8 mouse cellular contexts compared by ENCODE assay signal in genomic region chr17:35076507-35077176, GRCm38 (mm10). TPM values are rescaled to one million over a fixed set of nuclear protein-coding genes. Genes with fewer than 3 reads are reported as not detected.
DNase-seq lines count a peak whose midpoint lies in the region; ATAC-seq lines count a peak whose summit lies in the region.

Gene Ly6g6e, plus strand, starts transcription at chr17:35076902.

- DNase-seq in frontal cortex, adult 2 months (ENCODE audit: extremely low spot score in 1 of 2, low spot score in 1 of 2): no peak
- DNase-seq in neural tube, embryonic 11.5 days (ENCODE audit: low spot score): no peak
- no peak for DNase-seq in neural tube, embryonic 10.5 days (ENCODE audit: extremely low spot score, low spot score)
- no peak for DNase-seq in left cerebral cortex, postnatal 25 days (ENCODE audit: low spot score in 2 of 2)

- H3K27me3 ChIP-seq in neural tube, embryonic 11.5 days (ENCODE audit: control insufficient read depth, insufficient read depth, low read length): no peaks in the 10 kb centered on the region
- peaks cover 11% of the 10 kb centered on the region; the same call in 1 of the 2 replicates for H3K27me3 ChIP-seq in limb, embryonic 13.5 days
- no peaks in the 10 kb centered on the region for H3K27me3 ChIP-seq in stomach, embryonic 15.5 days (replicated peaks)

- H3K9ac ChIP-seq in neural tube, embryonic 11.5 days (ENCODE audit: low read length): peak within 1 kb of the TSS; percentile 57
- H3K9ac ChIP-seq in limb, embryonic 13.5 days: peak within 1 kb of the TSS; percentile 43; the same call in 1 of the 2 replicates
- no peak within 1 kb of the TSS for H3K9ac ChIP-seq in stomach, embryonic 15.5 days

- H3K4me3 ChIP-seq in neural tube, embryonic 11.5 days (ENCODE audit: low read depth, low read length): peak within 1 kb of the TSS; percentile 9
- no peak within 1 kb of the TSS for H3K4me3 ChIP-seq in limb, embryonic 13.5 days
- H3K4me3 ChIP-seq in stomach, embryonic 15.5 days (replicated peaks): peak within 1 kb of the TSS; percentile 32

- WGBS in neural tube, embryonic 11.5 days: 25% methylated on average over 10 of the region's 10 CpGs
- 19% methylated on average over 10 of the region's 10 CpGs for WGBS in limb, embryonic 13.5 days
- WGBS in stomach, embryonic 15.5 days: 30% methylated on average over 10 of the region's 10 CpGs

- ATAC-seq in frontal cortex, adult (ENCODE audit: low TSS enrichment): no peak
- ATAC-seq in neural tube, embryonic 11.5 days (ENCODE audit: insufficient read depth, low FRiP score, low TSS enrichment): no peak
- ATAC-seq in limb, embryonic 13.5 days (ENCODE audit: low FRiP score, low read depth): no peak
- no peak for ATAC-seq in stomach, embryonic 15.5 days (ENCODE audit: insufficient read depth, low FRiP score, low read depth)
- ATAC-seq in erythroblast, adult 5-6 weeks (replicated peaks; ENCODE audit: low FRiP score, poor library complexity, severe bottlenecking): no peak

- H3K36me3 ChIP-seq in neural tube, embryonic 11.5 days (ENCODE audit: control insufficient read depth, insufficient read depth, low read length): no peaks in the 10 kb centered on the region
- H3K36me3 ChIP-seq in limb, embryonic 13.5 days: no peaks in the 10 kb centered on the region
- no peaks in the 10 kb centered on the region for H3K36me3 ChIP-seq in stomach, embryonic 15.5 days

- intact Hi-C loops in left cerebral cortex, postnatal 25 days (cut with DNase I): no loop called here

- peaks cover 9% of the 10 kb centered on the region for H3K4me1 ChIP-seq in neural tube, embryonic 11.5 days (ENCODE audit: control insufficient read depth, insufficient read depth, low read length)
- peaks cover 26% of the 10 kb centered on the region for H3K4me1 ChIP-seq in limb, embryonic 13.5 days
- peaks cover 10% of the 10 kb centered on the region for H3K4me1 ChIP-seq in stomach, embryonic 15.5 days

- H3K27ac ChIP-seq in neural tube, embryonic 11.5 days (ENCODE audit: low read depth, low read length): no peak within 1 kb of the TSS
- H3K27ac ChIP-seq in limb, embryonic 13.5 days: no peak within 1 kb of the TSS
- H3K27ac ChIP-seq in stomach, embryonic 15.5 days: peak within 1 kb of the TSS; percentile 68

- H3K9me3 ChIP-seq in neural tube, embryonic 11.5 days (ENCODE audit: control insufficient read depth, low read length): no peaks in the 10 kb centered on the region
- H3K9me3 ChIP-seq in limb, embryonic 13.5 days: no peaks in the 10 kb centered on the region; the same call in 1 of the 2 replicates
- H3K9me3 ChIP-seq in stomach, embryonic 15.5 days: no peaks in the 10 kb centered on the region

- H3K4me2 ChIP-seq in neural tube, embryonic 11.5 days (ENCODE audit: low read depth): peak within 1 kb of the TSS; percentile 42
- H3K4me2 ChIP-seq in limb, embryonic 13.5 days (replicated peaks): peak within 1 kb of the TSS; percentile 41
- H3K4me2 ChIP-seq in stomach, embryonic 15.5 days: peak within 1 kb of the TSS; percentile 55

RNA-seq across cellular contexts. Expression of gene Ly6g6e, which starts in this region (rescaled TPM):
- 65.5 and 71.7 TPM in 2 replicates for polyA plus RNA-seq in frontal cortex, adult 2 months (2012; rRNA removed)
- polyA plus RNA-seq in neural tube, embryonic 11.5 days (2014; fragmentation: Nextera tagmentation; extraction: Ambion mirVana): 0.39 and 0.46 TPM in 2 replicates
- 2.0 and 3.4 TPM in 2 replicates for polyA plus RNA-seq in limb, embryonic 13.5 days (2015; fragmentation: Nextera tagmentation; extraction: Ambion mirVana)
- polyA plus RNA-seq in stomach, embryonic 15.5 days (2015; fragmentation: Nextera tagmentation; extraction: Ambion mirVana): 9.4 and 16.8 TPM in 2 replicates
- total RNA-seq in erythroblast, adult 5-6 weeks (2015; ENCODE audit: low replicate concordance): not detected in 2 replicates
- total RNA-seq in erythroblast, adult 5-6 weeks (2017; ENCODE audit: low replicate concordance): not detected in 2 replicates
- total RNA-seq in left cerebral cortex, postnatal 25 days (2021): 1 to 10 TPM; 2.4 to 2.7 TPM
